Mouse (Mus musculus) hindbrain, embryonic 10.5 days (tissue): ENCODE results near the gene Gm45233. TPM values are rescaled to one million over a fixed set of nuclear protein-coding genes. Genes with fewer than 3 reads are reported as not detected.

Experiments
- DNase-seq: peaks from one replicate; pipeline ENCODE4 v3.0.0-alpha.2; 2017; ENCODE audit warnings: low spot score
- H3K27ac ChIP-seq: fragments of 300-500 bp; sonication (generic); 2 replicates; pipeline ENCODE4 v1.5.1; 2016; ENCODE audit warnings: mild to moderate bottlenecking, moderate library complexity
- H3K27me3 ChIP-seq: fragments of 300-500 bp; sonication (generic); 2 replicates; pipeline ENCODE4 v1.6.1; 2016; ENCODE audit warnings: mild to moderate bottlenecking; ENCODE audit not compliant: poor library complexity, insufficient read depth, severe bottlenecking
- H3K36me3 ChIP-seq: fragments of 300-500 bp; sonication (generic); 2 replicates; pipeline ENCODE4 v1.6.1; 2016; ENCODE audit warnings: mild to moderate bottlenecking, moderate library complexity
- H3K4me1 ChIP-seq: fragments of 300-500 bp; sonication (generic); replicated peaks from 2 replicates; pipeline ENCODE4 v1.6.1; 2016; ENCODE audit warnings: mild to moderate bottlenecking
- H3K4me3 ChIP-seq: fragments of 300-500 bp; sonication (generic); 2 replicates; pipeline ENCODE4 v1.5.1; 2016; ENCODE audit warnings: mild to moderate bottlenecking, moderate library complexity
- H3K9me3 ChIP-seq: fragments of 300-500 bp; sonication (generic); 2 replicates; pipeline ENCODE4 v1.6.1; 2016; ENCODE audit warnings: mild to moderate bottlenecking, moderate library complexity
- WGBS: fragments of 180-500 bp; shearing (Covaris S2); methylation state at CpG from one replicate; pipeline ENCODE4 v1.1.7; 2016; 5-methylcytosine and 5-hydroxymethylcytosine counted together
- polyA plus RNA-seq: library from polyadenylated mRNA; unstranded; fragments of >200 nt; fragmentation: Nextera tagmentation; extraction: Ambion mirVana; gene quantifications from 2 replicates; pipeline ENCODE4 v1.2.1, GENCODE M21; 2016

Gene Gm45233
- polyA plus RNA-seq, 1 experiment from 2014 or later: 0.47 TPM

DNA sequence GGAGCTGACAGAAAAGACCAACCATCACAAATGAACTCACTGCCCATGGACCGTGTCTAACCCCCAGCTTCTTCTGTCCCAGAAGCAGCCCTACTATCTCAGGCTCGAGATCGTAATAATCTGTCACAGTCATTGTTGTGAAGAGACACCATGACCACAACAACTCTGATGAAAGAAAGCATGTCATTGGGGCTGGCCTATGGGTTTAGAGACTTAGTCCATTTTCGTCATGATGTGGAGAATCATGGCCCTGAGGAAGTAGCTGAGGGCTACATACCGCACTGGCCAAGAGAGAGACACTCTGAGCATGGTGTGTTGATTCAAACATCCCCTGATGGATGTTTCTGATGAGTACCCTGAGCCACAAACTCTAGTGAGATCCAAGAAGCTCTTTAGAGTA lies 9.3 kb upstream of the Gm45233 start:
- WGBS: 87% methylated on average over 5 of the region's 5 CpGs
- Histone ChIP-seq H3K9me3 (peaks cover 2% of the 10 kb centered on the region; the same call in 1 of the 2 replicates), H3K4me3 (no peak overlapping the region), H3K4me1 (no peaks in the 10 kb centered on the region), H3K27me3 (no peaks in the 10 kb centered on the region), H3K36me3 (no peaks in the 10 kb centered on the region), H3K27ac (no peak overlapping the region)
- DNase-seq: no peak

DNA sequence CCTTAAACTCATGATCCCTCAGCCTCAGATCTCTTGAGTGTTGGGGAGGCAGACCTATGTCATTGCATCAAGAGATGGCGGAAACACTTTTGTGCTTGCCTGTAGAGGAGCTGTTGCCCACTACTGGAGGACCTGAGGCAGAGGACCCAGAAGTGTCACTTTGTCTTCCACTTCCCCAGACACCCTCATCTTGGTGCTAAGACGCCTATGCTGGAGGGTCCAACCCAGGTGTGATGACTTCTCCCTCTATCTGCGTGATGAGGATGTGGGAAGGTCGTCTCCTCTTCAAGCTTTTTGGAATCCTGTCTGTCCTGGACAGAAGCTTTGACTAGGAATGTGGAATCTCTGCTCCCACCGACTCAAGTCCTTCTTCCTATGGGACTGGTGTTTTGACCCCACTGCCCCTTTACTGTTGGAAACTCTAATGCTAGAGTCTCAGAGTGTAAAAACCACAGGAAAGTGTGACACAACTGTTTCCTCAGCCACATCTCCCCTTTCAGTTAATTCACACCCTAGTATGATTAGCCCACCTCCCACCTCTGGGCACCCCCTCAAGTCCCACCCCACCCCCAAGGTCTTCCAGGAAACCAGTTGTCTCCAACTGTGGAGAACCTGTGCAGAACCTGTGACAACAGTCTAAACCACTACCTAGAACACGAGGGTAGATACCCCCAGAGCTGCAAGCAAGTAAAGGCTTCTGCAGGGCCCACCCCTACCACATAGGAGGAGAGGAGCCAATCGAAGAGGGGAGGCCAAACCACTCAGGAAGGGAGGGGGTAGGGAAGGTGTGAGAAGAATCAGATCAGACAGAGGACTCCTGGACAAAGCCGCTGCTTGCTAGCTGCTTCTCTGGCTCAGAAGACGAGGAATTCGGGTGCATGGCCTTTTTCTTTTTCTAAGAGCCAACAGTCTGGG lies 7.3 kb upstream of the Gm45233 start, which contains the start of gene Nkg7:
TSS of gene Nkg7 (plus strand) at position 733 of the 915 bp plus-strand sequence.
- WGBS: 78% methylated on average over 10 of the region's 10 CpGs
- no peak for DNase-seq
- Histone ChIP-seq H3K27ac (no peak within 1 kb of the TSS), H3K27me3 (no peaks in the 10 kb centered on the region), H3K4me1 (no peaks in the 10 kb centered on the region), H3K36me3 (no peaks in the 10 kb centered on the region), H3K4me3 (no peak within 1 kb of the TSS), H3K9me3 (peaks cover 2% of the 10 kb centered on the region; the same call in 1 of the 2 replicates)

DNA sequence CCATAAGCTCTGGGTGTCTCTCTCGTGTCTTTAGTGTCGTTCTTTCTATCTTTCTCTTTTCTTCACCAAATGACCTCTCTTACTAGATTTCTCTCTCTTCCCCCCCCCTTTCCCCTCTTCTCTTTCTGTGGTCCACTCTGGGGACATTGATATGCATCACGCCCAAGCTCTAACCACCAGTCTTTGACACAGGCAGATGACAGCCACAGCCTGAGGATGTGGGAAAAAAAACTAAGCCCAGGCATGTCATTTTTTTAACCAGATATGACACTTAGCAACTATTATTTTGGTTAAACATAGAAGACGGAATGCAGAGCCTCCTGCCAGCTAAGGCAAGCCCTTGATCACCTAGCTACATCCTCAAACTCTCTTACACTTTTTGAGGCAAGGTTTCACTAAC lies 5.3 kb upstream of the Gm45233 start:
- no peak for DNase-seq
- Histone ChIP-seq H3K36me3 (no peaks in the 10 kb centered on the region), H3K27ac (no peak overlapping the region), H3K4me3 (no peak overlapping the region), H3K4me1 (peaks cover 10% of the 10 kb centered on the region), H3K9me3 (no peaks in the 10 kb centered on the region), H3K27me3 (no peaks in the 10 kb centered on the region)
- WGBS: 85% methylated on average over 4 of the region's 4 CpGs

- 86% methylated on average over 6 of the region's 6 CpGs for WGBS
- H3K36me3 ChIP-seq: no peaks in the 10 kb centered on the region
- H3K27ac ChIP-seq: no peak within 1 kb of the TSS
- H3K4me1 ChIP-seq: peaks cover 22% of the 10 kb centered on the region
- no peak within 1 kb of the TSS for H3K4me3 ChIP-seq
- H3K9me3 ChIP-seq: no peaks in the 10 kb centered on the region
- DNase-seq: no peak
- H3K27me3 ChIP-seq: no peaks in the 10 kb centered on the region
Measured at GRCm38 (mm10) chr7:43440482-43440881, 3.4 kb upstream of the Gm45233 start, which contains the start of gene Cldnd2. Gene Cldnd2 (plus strand): TSS chr7:43440782.

- H3K9me3 ChIP-seq: no peaks in the 10 kb centered on the region
- no peak overlapping the region for H3K4me3 ChIP-seq
- H3K27me3 ChIP-seq: no peaks in the 10 kb centered on the region
- H3K4me1 ChIP-seq: peaks cover 22% of the 10 kb centered on the region
- H3K27ac ChIP-seq: no peak overlapping the region
- no peaks in the 10 kb centered on the region for H3K36me3 ChIP-seq
- 91% methylated on average over 3 of the region's 3 CpGs for WGBS
- no peak for DNase-seq
Measured at GRCm38 (mm10) chr7:43441071-43441470, 2.9 kb upstream of the Gm45233 start.

DNA sequence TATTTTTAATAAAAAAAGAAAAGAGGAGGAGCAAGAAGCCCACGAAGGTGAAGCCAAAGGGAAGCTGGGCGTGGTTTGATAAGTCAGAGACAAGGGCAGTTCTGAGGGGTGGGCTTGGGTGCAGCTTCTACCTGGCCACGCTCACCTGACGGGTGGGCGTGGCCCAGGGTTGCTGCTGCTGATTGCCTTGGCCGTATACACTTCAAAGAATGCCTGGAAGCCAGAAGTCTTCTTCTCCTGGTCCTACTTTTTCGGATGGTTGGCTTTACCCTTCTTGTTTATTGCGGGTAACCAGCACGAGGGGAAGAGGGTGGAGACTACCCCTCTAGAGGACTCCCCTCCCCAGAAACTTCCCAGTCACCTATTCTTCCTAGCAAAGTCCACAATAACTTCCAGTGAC lies 1.2 kb upstream of the Gm45233 start:
- DNase-seq: no peak
- WGBS: 13% methylated on average over 9 of the region's 9 CpGs
- no peaks in the 10 kb centered on the region for H3K9me3 ChIP-seq
- no peaks in the 10 kb centered on the region for H3K36me3 ChIP-seq
- peaks cover 22% of the 10 kb centered on the region for H3K4me1 ChIP-seq
- no peaks in the 10 kb centered on the region for H3K27me3 ChIP-seq
- peak overlapping the region; percentile 84 for H3K27ac ChIP-seq
- H3K4me3 ChIP-seq: peak overlapping the region; percentile 66

GRCm38 (mm10) chr7:43443126-43443916 lies 607 bp upstream of the Gm45233 start:
- Histone ChIP-seq H3K36me3 (no peaks in the 10 kb centered on the region), H3K4me3 (peak overlapping the region; percentile 66), H3K9me3 (no peaks in the 10 kb centered on the region), H3K27me3 (no peaks in the 10 kb centered on the region), H3K27ac (peak overlapping the region; percentile 84), H3K4me1 (peaks cover 22% of the 10 kb centered on the region)
- WGBS: under 1% methylated on average over 36 of the region's 36 CpGs
- DNase-seq: peak; percentile 76

DNA sequence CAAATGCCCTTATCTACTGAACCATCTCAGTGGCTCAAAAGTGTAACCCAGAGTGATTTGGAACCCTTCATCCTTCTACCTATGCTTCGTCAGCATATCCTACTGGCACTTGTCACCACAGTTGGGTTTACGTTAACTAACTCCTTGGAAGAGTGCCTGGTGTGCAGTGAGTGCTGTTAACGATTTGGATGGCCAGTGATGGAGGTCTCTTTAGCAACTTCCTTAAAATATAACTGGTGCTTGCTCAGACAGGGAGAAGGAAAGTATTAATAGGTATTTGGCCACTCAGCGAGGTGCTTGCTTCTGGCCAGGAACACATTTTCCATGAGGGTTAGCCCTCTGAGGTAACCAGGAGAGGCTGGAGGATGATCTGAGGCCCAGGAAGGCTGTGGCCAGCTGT lies 3.9 kb downstream of the Gm45233 start:
- Histone ChIP-seq H3K27me3 (no peaks in the 10 kb centered on the region), H3K4me1 (peaks cover 16% of the 10 kb centered on the region), H3K36me3 (peaks cover 8% of the 10 kb centered on the region), H3K9me3 (no peaks in the 10 kb centered on the region), H3K27ac (no peak overlapping the region), H3K4me3 (no peak overlapping the region)
- WGBS: 91% methylated on average over 4 of the region's 4 CpGs
- no peak for DNase-seq

DNA sequence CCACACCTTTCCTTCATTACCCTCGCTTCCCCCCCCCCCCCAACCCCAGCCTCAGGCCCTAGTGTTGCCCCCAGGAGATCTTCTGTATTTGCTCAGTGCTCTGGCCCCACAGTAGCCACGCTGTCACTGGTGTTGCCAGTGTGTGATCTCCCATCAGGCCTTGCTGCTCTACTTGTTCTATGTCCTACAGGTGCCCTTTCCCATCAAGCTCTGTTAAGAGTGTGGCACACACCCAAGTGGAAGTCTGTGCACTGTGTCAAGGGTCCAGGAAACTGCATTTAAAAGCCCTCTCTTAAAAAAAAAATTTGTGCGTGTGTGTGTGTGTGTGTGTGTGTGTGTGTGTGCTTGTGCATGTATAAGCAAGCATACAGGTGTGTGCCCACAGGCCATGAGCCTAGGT lies 4.3 kb downstream of the Gm45233 start:
- WGBS: 91% methylated on average over 3 of the region's 3 CpGs
- H3K4me3 ChIP-seq: no peak overlapping the region

DNA sequence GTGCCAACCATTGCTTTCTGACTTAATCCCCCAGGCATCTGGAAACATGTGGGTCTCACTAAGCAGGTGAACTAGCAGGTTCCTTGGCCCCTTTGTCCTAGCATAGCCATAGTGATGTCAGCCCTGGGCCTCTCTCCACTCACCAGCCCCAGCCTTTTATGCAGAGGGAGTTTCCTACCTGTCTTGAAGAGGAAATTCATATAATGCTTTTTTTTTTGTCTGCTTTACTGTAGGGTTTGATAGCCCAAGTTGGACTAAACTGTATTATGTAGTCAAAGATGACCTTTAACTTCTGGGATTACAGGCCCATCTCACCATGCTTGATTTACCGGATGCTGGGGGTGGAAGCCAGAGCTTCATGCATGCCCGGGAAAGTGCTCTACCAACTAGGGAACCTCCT lies 5.9 kb downstream of the Gm45233 start:
- Histone ChIP-seq H3K27me3 (no peaks in the 10 kb centered on the region), H3K4me1 (peaks cover 4% of the 10 kb centered on the region), H3K4me3 (no peak overlapping the region), H3K9me3 (no peaks in the 10 kb centered on the region), H3K27ac (no peak overlapping the region), H3K36me3 (peaks cover 28% of the 10 kb centered on the region)
- WGBS: 95% methylated on average over 2 of the region's 2 CpGs
- no peak for DNase-seq

More for the DNA sequence above, 4.3 kb downstream of the Gm45233 start:
- Histone ChIP-seq H3K27ac (no peak overlapping the region), H3K27me3 (no peaks in the 10 kb centered on the region), H3K36me3 (peaks cover 12% of the 10 kb centered on the region), H3K4me1 (peaks cover 12% of the 10 kb centered on the region), H3K9me3 (no peaks in the 10 kb centered on the region)
- no peak for DNase-seq

DNA sequence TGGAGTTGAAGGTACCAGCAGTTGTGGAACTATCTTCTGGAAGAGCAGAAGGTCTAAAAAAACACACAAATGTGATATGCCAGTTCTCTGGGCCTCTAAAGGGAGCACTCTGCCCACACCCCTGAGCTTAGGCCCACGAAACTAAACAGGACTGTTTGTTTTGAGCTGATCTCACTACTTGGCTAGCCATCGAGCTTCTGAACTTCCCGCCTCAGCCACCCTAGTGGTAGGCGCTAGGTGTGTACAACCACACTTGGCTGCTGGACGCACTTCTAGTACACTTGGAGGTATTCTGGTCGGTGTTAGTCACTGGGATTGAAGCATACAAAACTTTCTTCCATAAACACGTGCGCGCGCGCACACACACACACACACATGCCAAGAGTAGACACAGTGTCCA lies 7.8 kb downstream of the Gm45233 start:
- H3K4me1 ChIP-seq: no peaks in the 10 kb centered on the region
- DNase-seq: no peak
- no peak overlapping the region for H3K4me3 ChIP-seq
- WGBS: 96% methylated on average over 11 of the region's 11 CpGs
- H3K9me3 ChIP-seq: no peaks in the 10 kb centered on the region
- H3K27me3 ChIP-seq: no peaks in the 10 kb centered on the region
- peaks cover 47% of the 10 kb centered on the region for H3K36me3 ChIP-seq
- H3K27ac ChIP-seq: no peak overlapping the region

DNA sequence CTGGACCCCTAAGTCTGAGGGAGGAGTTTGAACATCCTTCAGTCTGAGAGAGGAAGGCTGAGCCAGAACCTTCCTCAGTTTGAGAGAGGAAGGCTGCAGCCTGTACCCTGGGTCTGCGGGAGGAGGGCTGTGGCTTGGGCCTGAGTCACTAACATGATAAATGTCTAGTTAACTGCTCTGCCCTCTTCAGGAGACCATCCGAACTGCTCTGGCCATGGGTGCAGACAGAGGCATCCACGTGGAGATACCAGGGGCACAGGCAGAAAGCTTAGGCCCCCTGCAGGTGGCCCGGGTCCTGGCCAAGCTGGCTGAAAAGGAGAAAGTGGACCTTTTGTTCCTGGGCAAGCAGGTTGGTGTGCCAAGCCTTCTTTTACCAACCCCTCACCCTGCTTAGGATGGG lies 8.7 kb downstream of the Gm45233 start:
- 50% methylated on average over 4 of the region's 4 CpGs for WGBS
- no peak for DNase-seq
- Histone ChIP-seq H3K4me1 (no peaks in the 10 kb centered on the region), H3K36me3 (peaks cover 56% of the 10 kb centered on the region), H3K27ac (no peak overlapping the region), H3K9me3 (no peaks in the 10 kb centered on the region), H3K27me3 (no peaks in the 10 kb centered on the region), H3K4me3 (no peak overlapping the region)
